Mouse (Mus musculus): Measurements from ENCODE around the gene Plxdc1.

DNA sequence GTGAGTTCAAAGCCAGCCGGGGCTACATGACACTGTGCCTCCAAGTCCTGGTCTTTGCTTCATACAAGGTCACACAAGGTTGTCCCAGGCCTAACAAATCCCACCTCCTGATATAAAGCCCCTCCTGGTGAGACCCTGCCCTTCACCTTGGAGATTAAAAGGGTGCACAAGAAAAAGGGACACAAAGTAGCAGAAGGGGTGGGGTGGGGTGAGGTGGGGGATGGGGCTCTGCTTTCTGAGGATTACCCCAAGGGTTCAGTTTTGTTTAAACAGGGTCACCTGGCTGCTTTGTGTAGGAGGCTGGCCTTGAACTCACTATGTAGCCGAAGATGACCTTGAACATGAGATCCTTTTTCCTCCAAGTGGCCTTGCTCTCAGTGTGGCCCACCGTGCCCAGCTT, 2.7 kb downstream of the Plxdc1 start:
- TF ChIP-seq POLR2A (IDR thresholded peaks at IDR 0.05; ENCODE audit: borderline replicate concordance, control insufficient read depth, low read depth, low read length): no peak
- TF ChIP-seq CTCF (IDR thresholded peaks at IDR 0.05; ENCODE audit: control insufficient read depth, insufficient read depth, low read length): no peak
